Mouse (Mus musculus) MEL (cell line): ENCODE data around the gene Pxylp1. TPM values are rescaled to one million over a fixed set of nuclear protein-coding genes. Genes with fewer than 3 reads are reported as not detected.

Source experiments
- DNase-seq: peaks from one replicate; pipeline ENCODE4 v3.0.0; 2011; ENCODE audit warnings: low read depth, low spot score
- H3K27ac ChIP-seq: 2 replicates; pipeline ENCODE4 v1.5.1; 2012; ENCODE audit warnings: low read depth, mild to moderate bottlenecking, control low read depth, low read length, moderate library complexity; ENCODE audit not compliant: control insufficient read depth
- H3K27me3 ChIP-seq, 2 experiments: fragments of 150-350 bp in 1 of 2; sonication (generic) in 1 of 2; 2 replicates each; pipeline ENCODE4 v1.6.1; 2012; ENCODE audit warnings: low read length in 2 of 2, mild to moderate bottlenecking in 2 of 2, improper control_type of control experiment in 1 of 2, moderate library complexity in 1 of 2; ENCODE audit not compliant: insufficient read depth in 2 of 2, control insufficient read depth in 1 of 2
- H3K36me3 ChIP-seq, 2 experiments: 2 replicates each; pipeline ENCODE4 v1.6.1; 2012 to 2014; ENCODE audit warnings: low read length in 2 of 2, improper control_type of control experiment in 1 of 2, inconsistent platforms in 1 of 2, mild to moderate bottlenecking in 1 of 2; ENCODE audit not compliant: insufficient read depth in 2 of 2, control insufficient read depth in 1 of 2
- H3K4me1 ChIP-seq, 2 experiments: fragments of 150-350 bp in 1 of 2; sonication (generic) in 1 of 2; 2 replicates each; pipeline ENCODE4 v1.6.1; 2012; ENCODE audit warnings: low read length in 2 of 2, improper control_type of control experiment in 1 of 2, mild to moderate bottlenecking in 1 of 2; ENCODE audit not compliant: insufficient read depth in 2 of 2, control insufficient read depth in 1 of 2
- H3K4me3 ChIP-seq, 2 experiments: fragments of 150-350 bp in 1 of 2; sonication (generic) in 1 of 2; 2 replicates each; pipeline ENCODE4 v1.5.1; 2012; ENCODE audit warnings: low read depth in 2 of 2, low read length in 2 of 2, mild to moderate bottlenecking in 2 of 2, moderate library complexity in 2 of 2, control low read depth in 1 of 2, improper control_type of control experiment in 1 of 2; ENCODE audit not compliant: control insufficient read depth in 1 of 2, insufficient read depth in 1 of 2
- H3K79me2 ChIP-seq: 2 replicates; pipeline ENCODE4 v1.6.1; 2012; ENCODE audit warnings: mild to moderate bottlenecking, low read length, moderate library complexity; ENCODE audit not compliant: control insufficient read depth, poor library complexity, insufficient read depth
- H3K9ac ChIP-seq: 2 replicates; pipeline ENCODE4 v1.6.1; 2012; ENCODE audit warnings: low read depth, mild to moderate bottlenecking, control low read depth, low read length, moderate library complexity; ENCODE audit not compliant: control insufficient read depth, poor library complexity, severe bottlenecking
- H3K9me3 ChIP-seq: fragments of 150-350 bp; sonication (generic); replicated peaks from 2 replicates; pipeline ENCODE4 v1.6.1; 2012; ENCODE audit warnings: mild to moderate bottlenecking, low read length, improper control_type of control experiment, moderate library complexity; ENCODE audit not compliant: insufficient read depth
- BHLHE40 ChIP-seq: IDR thresholded peaks from 2 replicates; pipeline ENCODE4 v1.6.1; 2012; ENCODE audit warnings: low read depth, mild to moderate bottlenecking, inconsistent platforms, low read length, improper control_type of control experiment, borderline replicate concordance
- CHD1 ChIP-seq: IDR thresholded peaks from 2 replicates; pipeline ENCODE4 v1.6.1; 2012; ENCODE audit warnings: low read depth, mild to moderate bottlenecking, inconsistent platforms, low read length, improper control_type of control experiment
- CHD2 ChIP-seq: IDR thresholded peaks from 2 replicates; pipeline ENCODE4 v1.6.1; 2011; ENCODE audit warnings: low read length, improper control_type of control experiment
- CTCF ChIP-seq, 3 experiments: IDR thresholded peaks in 2 of 3; conservative IDR thresholded peaks in 1 of 3; 2 replicates each; pipeline ENCODE4 v1.5.1; 2011 to 2012; ENCODE audit warnings: low read length in 3 of 3, low read depth in 2 of 3, mild to moderate bottlenecking in 2 of 3, improper control_type of control experiment in 1 of 3, inconsistent platforms in 1 of 3, mixed read lengths in 1 of 3, moderate library complexity in 1 of 3; ENCODE audit not compliant: control insufficient read depth in 1 of 3, insufficient read depth in 1 of 3, poor library complexity in 1 of 3, severe bottlenecking in 1 of 3
- E2F4 ChIP-seq: IDR thresholded peaks from 2 replicates; pipeline ENCODE4 v1.6.1; 2011; ENCODE audit warnings: low read depth, low read length, improper control_type of control experiment, borderline replicate concordance
- ELF1 ChIP-seq: IDR thresholded peaks from 2 replicates; pipeline ENCODE4 v1.6.1; 2014; ENCODE audit warnings: low read depth, mild to moderate bottlenecking, inconsistent platforms, low read length, improper control_type of control experiment, moderate library complexity
- EP300 ChIP-seq, 2 experiments: IDR thresholded peaks; 2 replicates each; pipeline ENCODE4 v1.6.1; 2011; ENCODE audit warnings: improper control_type of control experiment in 2 of 2, low read length in 2 of 2, low read depth in 1 of 2, mild to moderate bottlenecking in 1 of 2
- ETS1 ChIP-seq: IDR thresholded peaks from 2 replicates; pipeline ENCODE4 v1.6.1; 2012; ENCODE audit warnings: low read depth, mild to moderate bottlenecking, inconsistent platforms, low read length, improper control_type of control experiment, moderate library complexity
- GABPA ChIP-seq: IDR thresholded peaks from 2 replicates; pipeline ENCODE4 v1.6.1; 2012; ENCODE audit warnings: low read depth, mild to moderate bottlenecking, inconsistent platforms, low read length, improper control_type of control experiment, moderate library complexity
- GATA1 ChIP-seq: IDR thresholded peaks from 2 replicates; pipeline ENCODE4 v1.6.1; 2011; ENCODE audit warnings: low read depth, low read length, improper control_type of control experiment
- HCFC1 ChIP-seq: IDR thresholded peaks from 2 replicates; pipeline ENCODE4 v1.6.1; 2012; ENCODE audit warnings: low read depth, mild to moderate bottlenecking, inconsistent platforms, low read length, improper control_type of control experiment, moderate library complexity
- JUND ChIP-seq: IDR thresholded peaks from 2 replicates; pipeline ENCODE4 v1.6.1; 2011; ENCODE audit warnings: low read depth, mild to moderate bottlenecking, improper control_type of control experiment, low read length
- KAT2A ChIP-seq: conservative IDR thresholded peaks from 2 replicates; pipeline ENCODE4 v1.6.1; 2012; ENCODE audit warnings: low read depth, low read length, improper control_type of control experiment, inconsistent platforms
- MAFK ChIP-seq: IDR thresholded peaks from 2 replicates; pipeline ENCODE4 v1.6.1; 2011; ENCODE audit warnings: low read depth, mild to moderate bottlenecking, low read length, improper control_type of control experiment, borderline replicate concordance
- MAX ChIP-seq: IDR thresholded peaks from 2 replicates; pipeline ENCODE4 v1.6.1; 2011; ENCODE audit warnings: low read length, improper control_type of control experiment
- MAZ ChIP-seq: IDR thresholded peaks from 2 replicates; pipeline ENCODE4 v1.6.1; 2012; ENCODE audit warnings: low read depth, mild to moderate bottlenecking, inconsistent platforms, low read length, improper control_type of control experiment
- MYB ChIP-seq: IDR thresholded peaks from 2 replicates; pipeline ENCODE4 v1.6.1; 2011; ENCODE audit warnings: mild to moderate bottlenecking, low read depth, low read length, improper control_type of control experiment
- NELFE ChIP-seq: IDR thresholded peaks from 2 replicates; pipeline ENCODE4 v1.6.1; 2011; ENCODE audit warnings: low read depth, low read length, improper control_type of control experiment
- NRF1 ChIP-seq: IDR thresholded peaks from 2 replicates; pipeline ENCODE4 v1.6.1; 2014; ENCODE audit warnings: low read depth, mild to moderate bottlenecking, inconsistent platforms, low read length, improper control_type of control experiment, moderate library complexity; ENCODE audit not compliant: poor library complexity, insufficient read depth, severe bottlenecking
- POLR2A ChIP-seq, 2 experiments: IDR thresholded peaks; 2 replicates each; pipeline ENCODE4 v1.6.1; 2011 to 2012; ENCODE audit warnings: low read length in 2 of 2, mild to moderate bottlenecking in 2 of 2, control low read depth in 1 of 2, improper control_type of control experiment in 1 of 2, low read depth in 1 of 2, moderate library complexity in 1 of 2; ENCODE audit not compliant: control insufficient read depth in 1 of 2, insufficient read depth in 1 of 2, poor library complexity in 1 of 2
- POLR2AphosphoS5 ChIP-seq: IDR thresholded peaks from 2 replicates; pipeline ENCODE4 v1.6.1; 2012; ENCODE audit warnings: low read depth, borderline replicate concordance, mild to moderate bottlenecking, inconsistent platforms, low read length, moderate library complexity, mixed read lengths
- RAD21 ChIP-seq: IDR thresholded peaks from 2 replicates; pipeline ENCODE4 v1.6.1; 2011; ENCODE audit warnings: mild to moderate bottlenecking, low read depth, low read length, improper control_type of control experiment
- SIN3A ChIP-seq: IDR thresholded peaks from 2 replicates; pipeline ENCODE4 v1.6.1; 2012; ENCODE audit warnings: low read length, improper control_type of control experiment, inconsistent platforms
- TAL1 ChIP-seq: IDR thresholded peaks from 2 replicates; pipeline ENCODE4 v1.6.1; 2012; ENCODE audit warnings: mild to moderate bottlenecking, inconsistent platforms, low read length, moderate library complexity, mixed read lengths
- TBP ChIP-seq: IDR thresholded peaks from 2 replicates; pipeline ENCODE4 v1.8.0; 2011; ENCODE audit warnings: low read depth, low read length, improper control_type of control experiment
- TCF12 ChIP-seq: IDR thresholded peaks from 2 replicates; pipeline ENCODE4 v1.6.1; 2014; ENCODE audit warnings: low read depth, mild to moderate bottlenecking, inconsistent platforms, low read length, improper control_type of control experiment, moderate library complexity
- ZC3H11A ChIP-seq: IDR thresholded peaks from 2 replicates; pipeline ENCODE4 v1.6.1; 2012; ENCODE audit warnings: low read depth, mild to moderate bottlenecking, inconsistent platforms, low read length, improper control_type of control experiment
- ZMIZ1 ChIP-seq: IDR thresholded peaks from 2 replicates; pipeline ENCODE4 v1.6.1; 2012; ENCODE audit warnings: low read depth, mild to moderate bottlenecking, inconsistent platforms, low read length, improper control_type of control experiment, moderate library complexity
- polyA plus RNA-seq, 2 experiments: library from polyadenylated mRNA; stranded (reverse) in 1 of 2; unstranded in 1 of 2; fragments of >175 nt in 1 of 2; fragments of >200 nt in 1 of 2; gene quantifications; 2 replicates each; pipeline versions ENCODE4 v1.2.1 to v1.2.4; 2012; ENCODE audit warnings: low replicate concordance in 2 of 2, low read depth in 1 of 2; ENCODE audit not compliant: insufficient read length in 2 of 2, insufficient read depth in 1 of 2, missing spikeins in 1 of 2
- total RNA-seq: library from RNA; depleted of rRNA; stranded (reverse); fragments of 300-350 nt; gene quantifications from 2 replicates; pipeline ENCODE4 v1.2.3, GENCODE M21; 2012

Pxylp1 gene
- total and polyA plus RNA-seq, 3 experiments: 5.7 to 9.9 TPM; not detected in 1

DNA sequence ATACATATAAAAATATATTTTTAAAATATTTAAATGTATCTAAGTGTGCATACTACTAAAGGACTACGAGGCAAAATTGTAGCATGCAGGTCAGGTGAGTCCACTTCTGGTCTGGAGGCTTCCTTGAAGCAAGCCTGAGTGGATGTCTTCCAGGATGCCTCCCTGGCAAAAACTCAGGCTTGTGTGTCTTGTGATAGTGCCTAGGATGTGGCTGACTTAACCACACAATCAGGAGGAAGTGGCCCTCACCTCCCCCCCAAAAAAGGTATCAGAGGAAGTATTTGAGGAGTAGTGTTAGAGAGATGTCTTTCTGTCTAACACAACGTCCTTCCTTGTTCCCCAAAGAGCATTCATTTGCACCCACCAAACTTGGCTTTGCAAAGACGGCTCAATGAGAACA, 107.3 kb downstream of the Pxylp1 start:
- peak; percentile 60 for TF ChIP-seq TCF12
- TF ChIP-seq ETS1: peak; percentile 63; the same call in 1 of the 2 replicates
- TF ChIP-seq HCFC1: peak; percentile 23; the same call in 1 of the 2 replicates
- TF ChIP-seq JUND: 0 out of 2 replicates have a peak, but pooled peaks have one; percentile 10
- TF ChIP-seq ELF1: peak; percentile 28; the same call in 1 of the 2 replicates
- TF ChIP-seq CHD2: no peak
- TF ChIP-seq NRF1: peak; percentile 60
- TF ChIP-seq SIN3A: peak; percentile 31; the same call in 1 of the 2 replicates
- peak in 1 of 2 experiments; percentile 37; a peak in 1 of 4 replicates for TF ChIP-seq POLR2A (IDR thresholded peaks at IDR 0.05; ENCODE audit: control insufficient read depth in 1 of 2, insufficient read depth in 1 of 2, low read depth in 1 of 2, low read length in 2 of 2, poor library complexity in 1 of 2)
- no peak for TF ChIP-seq NELFE
- TF ChIP-seq MAZ: peak; percentile 50; the same call in 1 of the 2 replicates
- TF ChIP-seq CHD1: no peak
- peak; percentile 65 for TF ChIP-seq TAL1
- no peak for TF ChIP-seq MAFK
- peak; percentile 54; the same call in 1 of the 2 replicates for TF ChIP-seq BHLHE40
- TF ChIP-seq GATA1: peak; percentile 73
- TF ChIP-seq POLR2AphosphoS5: no peak
- no peak for TF ChIP-seq E2F4
- no peak for TF ChIP-seq GABPA
- peak; percentile 87 to 88 for TF ChIP-seq EP300 (IDR thresholded peaks at IDR 0.05; ENCODE audit: low read depth in 1 of 2, low read length in 2 of 2)
- TF ChIP-seq TBP: peak; percentile 50; the same call in 1 of the 2 replicates
- TF ChIP-seq, all 39 proteins: peak for 14
- H3K27me3 ChIP-seq: no peaks in the 10 kb centered on the region
- H3K27ac ChIP-seq: peak overlapping the region; percentile 76

DNA sequence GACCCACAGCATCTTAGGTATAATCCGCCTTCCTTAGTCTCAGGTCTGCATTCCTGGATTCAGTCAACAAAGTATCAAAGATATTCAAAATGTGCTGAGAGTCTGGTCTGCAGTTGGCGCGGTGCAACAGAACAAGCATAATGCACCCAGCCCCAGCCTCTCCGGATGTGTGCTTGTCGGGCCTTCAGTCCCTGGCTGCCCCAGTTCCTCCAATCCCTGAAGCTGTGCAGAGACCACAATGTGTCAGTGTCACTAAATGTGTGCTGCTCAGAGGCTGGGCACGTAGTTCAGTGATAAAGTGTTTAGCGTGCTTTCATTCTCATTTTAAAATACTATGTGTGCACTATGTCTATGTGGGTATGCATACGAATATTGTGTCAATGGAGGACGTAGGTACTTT, 108.8 kb downstream of the Pxylp1 start:
- Histone ChIP-seq H3K79me2 (no peaks in the 10 kb centered on the region), H3K9ac (no peak overlapping the region), H3K36me3 (peaks cover 0 to 30% of the 10 kb centered on the region in 2 experiments; a peak in 2 of 4 replicates), H3K4me1 (peaks cover 13 to 50% of the 10 kb centered on the region in 2 experiments), H3K27me3 (no peaks in the 10 kb centered on the region), H3K27ac (no peak overlapping the region), H3K9me3 (no peaks in the 10 kb centered on the region), H3K4me3 (no peak overlapping the region)
- TF ChIP-seq POLR2AphosphoS5 (no peak), TAL1 (no peak), RAD21 (no peak), BHLHE40 (no peak), KAT2A (no peak), CTCF (IDR thresholded peaks at IDR 0.05 in 2 of 3, conservative IDR thresholded peaks at IDR 0.05 in 1 of 3; ENCODE audit: control insufficient read depth in 1 of 3, insufficient read depth in 1 of 3, low read depth in 2 of 3, low read length in 3 of 3, poor library complexity in 1 of 3, severe bottlenecking in 1 of 3) (no peak), POLR2A (IDR thresholded peaks at IDR 0.05; ENCODE audit: control insufficient read depth in 1 of 2, insufficient read depth in 1 of 2, low read depth in 1 of 2, low read length in 2 of 2, poor library complexity in 1 of 2) (no peak), MAX (no peak), ELF1 (no peak), CHD1 (no peak), HCFC1 (no peak), ZC3H11A (no peak), ZMIZ1 (no peak), MAZ (no peak), EP300 (IDR thresholded peaks at IDR 0.05; ENCODE audit: low read depth in 1 of 2, low read length in 2 of 2) (no peak), MYB (no peak), GABPA (no peak)
- DNase-seq: no peak

More for the DNA sequence above, 107.3 kb downstream of the Pxylp1 start:
- no peaks in the 10 kb centered on the region for H3K79me2 ChIP-seq
- DNase-seq: peak; percentile 88
- peak overlapping the region; percentile 34 for H3K9ac ChIP-seq
- peaks cover 0 to 42% of the 10 kb centered on the region in 2 experiments; a peak in 2 of 4 replicates for H3K36me3 ChIP-seq
- H3K9me3 ChIP-seq: no peaks in the 10 kb centered on the region
- H3K4me1 ChIP-seq: peaks cover 13 to 63% of the 10 kb centered on the region in 2 experiments
- H3K4me3 ChIP-seq: peak overlapping the region; percentile 1 to 51; a peak in 2 of 4 replicates
